Mouse (Mus musculus): ENCODE data around the gene Ctla4. TPM values are rescaled to one million over a fixed set of nuclear protein-coding genes. Genes with fewer than 3 reads are reported as not detected.
A peak's percentile ranks its signal among the peaks of the same experiment; 100 is the strongest.

The Ctla4 gene
- total RNA-seq, 2 experiments from 2014 or later: 0.45 TPM; not detected in 1

DNA sequence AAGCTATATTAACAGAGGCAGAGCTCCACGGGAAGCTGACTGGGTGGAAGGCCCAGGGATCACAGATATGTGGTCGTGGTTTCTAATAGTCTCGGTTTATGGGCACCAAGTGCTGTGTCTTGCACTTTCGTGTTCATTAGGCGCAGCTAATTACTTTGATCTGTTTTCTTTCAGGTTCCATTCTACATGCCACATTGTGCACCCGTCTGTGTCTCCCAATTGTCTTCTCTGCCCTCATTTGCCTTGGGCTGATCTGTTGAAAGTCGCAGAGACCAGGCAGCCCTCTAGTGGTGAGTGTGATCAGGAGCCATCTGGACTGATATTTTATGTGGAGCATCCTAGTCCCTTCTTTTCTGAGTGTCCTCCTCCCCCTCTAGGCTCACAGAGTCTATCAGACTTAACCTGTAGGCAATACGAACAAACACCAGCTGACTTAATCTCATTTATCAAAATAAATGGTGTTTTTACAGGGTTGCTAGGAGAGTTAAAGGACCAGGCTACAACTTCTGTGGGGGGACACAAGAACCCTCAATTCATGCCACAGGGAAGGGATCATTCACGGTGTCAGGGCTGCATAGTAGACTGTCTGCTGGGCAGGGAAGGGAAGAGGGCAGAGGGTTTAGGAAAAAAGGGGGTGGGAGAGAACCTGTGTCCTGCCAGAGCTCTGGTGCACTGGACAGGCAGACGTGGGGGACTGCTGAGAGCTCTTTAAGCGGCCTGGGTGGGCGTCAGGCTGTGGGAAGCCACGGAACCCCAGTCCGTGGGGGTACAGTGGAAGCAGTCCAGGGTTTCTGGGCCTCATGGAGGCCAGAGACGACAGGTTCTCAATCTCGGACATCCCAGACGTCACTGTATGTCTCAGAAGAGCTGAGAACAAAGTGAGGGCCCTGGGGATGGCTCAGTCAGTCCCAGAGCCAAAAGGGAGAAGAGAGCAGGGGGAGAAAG lies 18.2 kb upstream of the Ctla4 start:
- Histone ChIP-seq H3K27ac (0 out of 2 replicates have a peak overlapping the region, but pooled peaks have one; percentile 10), H3K4me3 (no peak overlapping the region)
- intact Hi-C loops (cut with DNase I): loop anchor here (2.0 to 10.0 kb wide), 3 partner anchors 92 to 526 kb away; partner anchors contain the start of genes Cd28 and Cyp20a1
- peak; percentile 82 for TF ChIP-seq CTCF (IDR thresholded peaks at IDR 0.05)
- peak; percentile 63 for DNase-seq

DNA sequence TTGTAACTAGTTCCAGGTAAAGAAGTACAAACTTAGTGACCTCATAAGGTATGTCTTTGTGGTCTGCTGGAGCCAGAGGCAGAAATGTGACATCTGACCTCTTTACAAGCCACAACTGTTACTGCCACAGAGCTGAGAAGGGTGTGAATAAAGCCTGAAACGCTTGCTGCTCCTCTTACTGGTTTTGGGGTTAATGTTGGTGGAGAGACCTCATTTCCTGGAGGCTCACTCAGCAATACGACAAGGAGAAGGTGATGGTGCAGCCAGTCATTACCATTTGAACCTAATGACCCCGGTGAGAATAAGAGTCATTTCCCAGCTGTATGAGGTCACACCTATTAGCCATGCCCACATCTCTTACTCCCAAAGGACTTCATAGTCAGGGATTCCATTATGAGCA lies 11.5 kb upstream of the Ctla4 start:
- no peak overlapping the region for H3K27ac ChIP-seq
- H3K4me3 ChIP-seq: no peak overlapping the region
- DNase-seq: no peak
- intact Hi-C loops (cut with DNase I): no loop called here
- no peak for TF ChIP-seq CTCF (IDR thresholded peaks at IDR 0.05)

DNA sequence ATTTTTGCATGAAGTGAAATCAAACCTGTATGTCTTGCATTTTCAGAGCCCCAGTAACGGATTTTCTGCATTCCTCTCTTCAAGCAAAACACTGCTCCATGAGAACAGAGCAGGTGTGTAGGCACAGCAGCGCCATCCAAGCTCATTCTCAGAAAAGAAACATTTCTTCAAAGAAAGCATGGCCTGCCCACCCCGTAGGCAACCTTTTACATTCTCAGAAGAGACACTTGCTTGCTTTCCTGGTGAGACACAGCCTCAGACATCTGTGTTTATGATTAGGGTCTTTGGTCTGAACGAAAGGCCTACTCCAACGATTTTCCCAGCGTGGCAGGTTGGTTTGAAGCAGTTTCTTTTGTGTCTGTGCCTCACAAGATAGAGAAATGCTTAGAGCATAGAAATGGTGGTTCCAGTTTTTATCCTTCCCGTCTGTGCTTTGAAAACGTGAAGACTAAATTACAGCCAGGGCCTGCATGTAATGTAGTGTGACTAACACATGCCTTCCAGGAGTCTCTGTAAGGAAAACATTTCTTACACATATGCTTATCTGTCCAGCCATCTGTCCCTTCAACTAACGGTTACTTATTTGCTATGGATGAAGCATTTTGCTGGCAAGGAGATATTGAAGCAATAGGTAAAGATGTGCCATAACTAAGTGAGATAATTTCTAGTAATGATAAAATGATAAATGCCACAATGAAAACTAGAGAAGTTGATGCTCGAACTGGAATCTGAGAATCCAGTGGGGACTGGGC lies 6.5 kb upstream of the Ctla4 start:
- no peak overlapping the region for H3K27ac ChIP-seq
- no peak for TF ChIP-seq CTCF (IDR thresholded peaks at IDR 0.05)
- intact Hi-C loops (cut with DNase I): no loop called here
- no peak overlapping the region for H3K4me3 ChIP-seq
- no peak for DNase-seq

GRCm38 (mm10) chr1:60882792-60883191 lies 4.0 kb upstream of the Ctla4 start:
- Histone ChIP-seq H3K4me3 (no peak overlapping the region), H3K27ac (no peak overlapping the region)
- DNase-seq: no peak
- TF ChIP-seq CTCF (IDR thresholded peaks at IDR 0.05): no peak
- intact Hi-C loops (cut with DNase I): no loop called here

- DNase-seq: no peak
- intact Hi-C loops (cut with DNase I): no loop called here
- no peak for TF ChIP-seq CTCF (IDR thresholded peaks at IDR 0.05)
Measured at GRCm38 (mm10) chr1:60883279-60883678, 3.5 kb upstream of the Ctla4 start.

DNA sequence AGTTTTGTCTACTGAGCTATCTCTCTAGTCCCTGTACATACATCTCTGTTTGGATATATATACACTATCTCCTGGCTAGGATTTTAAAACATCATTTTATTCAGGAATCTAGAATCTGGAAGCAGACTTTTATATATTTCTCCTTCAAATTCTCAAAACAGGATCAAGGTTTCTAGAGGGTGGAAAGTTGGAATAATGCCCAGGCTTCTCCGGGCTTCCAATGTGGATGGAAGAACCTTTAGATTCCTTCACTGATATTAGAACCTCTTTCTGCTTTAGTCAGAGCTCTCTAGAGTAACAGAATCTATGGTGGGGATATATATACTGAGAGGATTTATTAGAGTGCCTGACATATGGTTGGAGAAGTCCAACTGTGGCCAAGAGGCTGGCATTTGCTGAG lies 2.2 kb upstream of the Ctla4 start:
- Histone ChIP-seq H3K4me3 (no peak overlapping the region), H3K27ac (no peak overlapping the region)
- intact Hi-C loops (cut with DNase I): no loop called here
- no peak for DNase-seq
- TF ChIP-seq CTCF (IDR thresholded peaks at IDR 0.05): no peak

More at GRCm38 (mm10) chr1:60883279-60883678, 3.5 kb upstream of the Ctla4 start:
- Histone ChIP-seq H3K4me3 (no peak overlapping the region), H3K27ac (no peak overlapping the region)

DNA sequence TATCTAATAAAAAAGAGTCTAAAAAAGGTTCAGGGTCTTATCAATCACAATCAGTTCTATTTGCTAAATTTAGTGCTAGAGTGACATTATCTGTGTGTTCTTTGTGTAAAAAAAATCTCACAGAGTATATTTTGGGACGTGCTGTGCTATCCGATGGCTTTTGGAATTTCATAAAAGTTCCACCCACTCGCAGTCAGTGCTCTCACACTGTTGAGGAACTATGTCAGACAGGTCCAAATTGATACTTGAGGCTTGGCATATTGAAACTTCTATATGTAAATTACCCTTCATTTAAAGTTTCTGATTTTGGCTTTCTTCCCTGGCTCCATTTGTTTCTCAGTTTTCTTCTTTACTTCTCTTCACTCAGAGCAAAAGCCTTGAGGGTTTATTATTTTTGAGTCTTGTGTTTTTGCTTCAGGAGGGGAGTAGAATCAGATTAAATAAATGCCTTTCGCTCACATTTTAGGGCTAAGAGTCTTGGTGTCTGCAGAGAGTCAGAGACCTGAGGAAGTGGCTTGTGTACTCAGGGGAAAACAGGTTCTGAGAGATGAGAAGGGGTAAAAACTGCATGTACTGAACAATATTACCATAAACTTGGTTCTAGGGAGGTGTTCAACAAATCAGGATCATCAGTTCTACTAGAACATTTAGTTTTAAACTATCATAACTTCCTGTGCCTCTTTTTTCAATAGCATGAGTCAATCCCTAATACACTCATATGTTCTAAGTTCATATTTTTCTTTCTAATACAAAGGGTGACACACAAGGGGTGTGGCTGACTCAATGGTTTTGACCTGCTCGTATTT lies 11.5 kb downstream of the Ctla4 start:
- DNase-seq: no peak
- no peak overlapping the region for H3K4me3 ChIP-seq
- peak overlapping the region; percentile 75 for H3K27ac ChIP-seq
- no peak for TF ChIP-seq CTCF (IDR thresholded peaks at IDR 0.05)
- intact Hi-C loops (cut with DNase I): no loop called here

GRCm38 (mm10) chr1:60898933-60899210 lies 12.1 kb downstream of the Ctla4 start:
- TF ChIP-seq CTCF (IDR thresholded peaks at IDR 0.05): no peak
- H3K27ac ChIP-seq: peak overlapping the region; percentile 75
- no peak for DNase-seq
- no peak overlapping the region for H3K4me3 ChIP-seq
- intact Hi-C loops (cut with DNase I): no loop called here

DNA sequence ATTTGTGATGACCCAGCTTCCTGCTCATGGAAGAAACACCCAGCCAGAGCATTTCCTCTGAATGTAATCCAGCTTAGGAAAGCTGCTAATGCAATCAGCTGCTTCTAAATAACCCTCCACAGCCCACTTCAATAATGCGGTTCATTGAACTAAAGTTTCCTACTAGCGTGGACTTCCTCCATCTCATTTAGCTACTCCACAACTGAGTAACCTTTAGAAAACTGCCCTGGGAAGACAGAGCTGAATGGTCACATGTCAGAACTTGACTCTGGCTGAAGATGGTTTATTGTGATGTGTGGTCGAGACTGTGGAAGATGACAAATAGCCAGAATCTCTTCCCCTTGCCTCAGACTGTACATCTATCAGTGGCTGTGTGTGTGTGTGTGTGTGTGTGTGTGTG lies 12.4 kb downstream of the Ctla4 start:
- no peak overlapping the region for H3K4me3 ChIP-seq
- no peak for TF ChIP-seq CTCF (IDR thresholded peaks at IDR 0.05)
- peak overlapping the region; percentile 75 for H3K27ac ChIP-seq
- intact Hi-C loops (cut with DNase I): no loop called here
- peak; percentile 19 for DNase-seq

- TF ChIP-seq CTCF (IDR thresholded peaks at IDR 0.05): no peak
- Histone ChIP-seq H3K27ac (no peak overlapping the region), H3K4me3 (no peak overlapping the region)
- DNase-seq: no peak
- intact Hi-C loops (cut with DNase I): no loop called here
Measured at GRCm38 (mm10) chr1:60902547-60902946, 15.7 kb downstream of the Ctla4 start.

DNA sequence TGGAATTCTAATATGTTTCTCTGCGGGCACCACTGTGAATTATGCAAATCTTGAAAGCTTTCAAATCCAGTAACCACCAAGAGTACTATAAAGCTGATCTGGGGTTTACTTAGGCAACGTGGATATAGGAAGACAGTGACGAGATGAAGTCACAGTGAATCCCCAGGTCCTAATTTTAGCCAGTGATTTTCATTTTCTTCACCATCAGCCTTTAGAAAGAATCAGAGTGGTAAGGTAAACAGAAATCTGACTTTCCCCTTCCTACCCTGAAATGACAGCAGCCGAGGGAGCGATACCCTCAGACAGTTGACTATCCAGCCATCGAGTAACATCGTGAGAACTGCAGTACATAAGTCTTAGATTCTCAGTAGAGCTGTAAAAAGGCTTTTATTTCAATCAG lies 16.3 kb downstream of the Ctla4 start:
- Histone ChIP-seq H3K27ac (no peak overlapping the region), H3K4me3 (no peak overlapping the region)
- TF ChIP-seq CTCF (IDR thresholded peaks at IDR 0.05): no peak
- DNase-seq: no peak
- intact Hi-C loops (cut with DNase I): no loop called here

- no peak overlapping the region for H3K27ac ChIP-seq
- no peak for DNase-seq
- no peak overlapping the region for H3K4me3 ChIP-seq
- TF ChIP-seq CTCF (IDR thresholded peaks at IDR 0.05): no peak
- intact Hi-C loops (cut with DNase I): no loop called here
Measured at GRCm38 (mm10) chr1:60904456-60904978, 17.7 kb downstream of the Ctla4 start.
